Mouse (Mus musculus) kidney, postnatal 36 days (tissue): ENCODE results near the gene Asb11.

Experiments
- DNase-seq, 2 experiments: peaks; one replicate each; pipeline ENCODE4 v3.0.0; 2021 to 2022; ENCODE audit warnings: mixed read lengths in 2 of 2

Gene Asb11

DNA sequence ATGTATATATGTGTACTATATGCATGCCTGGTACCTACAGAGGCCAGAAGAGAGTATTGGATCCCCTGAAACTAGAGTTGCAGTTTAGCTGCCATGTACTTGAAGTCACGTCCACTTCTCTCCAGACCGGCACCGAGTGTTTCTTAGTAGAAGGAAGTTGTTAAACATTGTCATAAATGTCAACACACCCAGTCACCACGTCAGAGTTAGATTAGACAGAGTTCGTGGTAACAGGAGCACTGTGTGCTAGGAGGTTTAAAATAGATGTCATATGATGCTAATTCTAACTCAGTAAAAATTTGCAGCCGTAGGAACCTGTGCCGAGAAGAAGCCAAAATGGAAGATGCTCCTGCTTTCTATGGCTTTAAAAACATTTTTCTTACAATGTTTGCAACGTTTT lies at the start of gene Asb11:
Asb11 (plus strand) TSS at position 286 of the 400 bp plus-strand sequence.
- DNase-seq, result no peak

DNA sequence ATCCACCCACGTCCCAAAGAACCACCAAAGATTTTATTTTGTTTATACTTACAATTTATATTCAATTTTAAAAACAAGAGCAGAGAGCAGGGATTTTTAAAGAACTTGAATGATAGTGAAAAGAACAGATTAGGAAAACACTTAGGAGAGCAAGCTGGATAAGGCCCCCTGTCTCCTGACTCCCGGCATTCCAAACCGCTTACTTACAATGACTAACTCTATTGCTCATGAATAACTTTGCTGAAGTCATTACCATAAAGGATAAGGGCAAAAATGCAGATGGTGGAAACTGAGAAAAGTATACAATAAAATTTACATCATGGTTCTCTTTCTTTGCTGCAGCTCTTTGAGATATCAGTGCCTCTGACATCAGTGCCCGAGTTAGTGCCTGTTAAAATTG lies 42.7 kb upstream of the Asb11 start:
- no peak for DNase-seq

DNA sequence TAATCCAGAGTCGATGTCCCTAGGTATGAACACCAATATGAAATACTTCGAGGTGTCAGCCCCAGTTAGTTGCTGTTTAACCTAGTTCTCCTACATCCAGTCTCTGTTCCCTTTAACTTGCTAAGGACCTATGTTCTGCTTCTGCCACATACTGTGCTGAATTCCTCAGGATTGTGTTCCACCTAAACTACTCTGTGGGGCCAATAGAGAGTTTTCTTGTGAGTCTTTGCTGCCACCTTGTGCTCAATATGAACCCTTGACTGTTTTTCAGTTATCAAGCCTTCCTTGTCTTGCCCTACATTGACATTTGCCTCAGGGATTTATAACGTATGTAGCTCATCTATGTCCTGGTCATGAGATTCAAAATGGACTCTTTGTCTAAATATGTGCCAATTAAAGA lies 38.3 kb upstream of the Asb11 start:
- peak in 1 of 2 experiments; percentile 25 for DNase-seq

DNA sequence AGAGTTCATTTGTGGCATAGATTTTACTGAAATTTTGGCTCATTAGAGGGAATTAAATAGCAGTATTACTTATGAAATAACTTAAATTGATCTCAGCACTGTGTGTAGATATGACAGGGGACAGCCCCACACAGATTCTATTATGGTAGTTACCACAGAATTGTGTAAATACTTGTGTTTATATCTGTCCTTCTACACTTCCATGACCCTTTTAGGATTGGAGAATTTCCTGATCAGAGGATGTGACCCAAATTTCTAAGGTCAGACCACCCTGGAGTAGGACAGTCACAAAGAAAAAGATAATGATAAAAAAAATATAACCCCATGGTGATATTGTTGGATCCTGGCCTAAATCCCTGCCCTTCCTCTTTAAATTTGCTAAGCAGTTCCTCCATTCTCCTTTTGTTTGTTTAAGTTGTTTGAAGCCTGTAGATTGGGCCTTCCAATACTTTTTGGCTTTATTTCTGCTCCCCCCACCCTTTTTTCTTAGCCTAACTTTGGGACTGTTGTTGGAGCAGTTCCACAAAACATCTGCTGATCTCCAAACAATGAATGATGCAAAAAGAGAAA lies 31.6 kb upstream of the Asb11 start:
- DNase-seq, result no peak

DNA sequence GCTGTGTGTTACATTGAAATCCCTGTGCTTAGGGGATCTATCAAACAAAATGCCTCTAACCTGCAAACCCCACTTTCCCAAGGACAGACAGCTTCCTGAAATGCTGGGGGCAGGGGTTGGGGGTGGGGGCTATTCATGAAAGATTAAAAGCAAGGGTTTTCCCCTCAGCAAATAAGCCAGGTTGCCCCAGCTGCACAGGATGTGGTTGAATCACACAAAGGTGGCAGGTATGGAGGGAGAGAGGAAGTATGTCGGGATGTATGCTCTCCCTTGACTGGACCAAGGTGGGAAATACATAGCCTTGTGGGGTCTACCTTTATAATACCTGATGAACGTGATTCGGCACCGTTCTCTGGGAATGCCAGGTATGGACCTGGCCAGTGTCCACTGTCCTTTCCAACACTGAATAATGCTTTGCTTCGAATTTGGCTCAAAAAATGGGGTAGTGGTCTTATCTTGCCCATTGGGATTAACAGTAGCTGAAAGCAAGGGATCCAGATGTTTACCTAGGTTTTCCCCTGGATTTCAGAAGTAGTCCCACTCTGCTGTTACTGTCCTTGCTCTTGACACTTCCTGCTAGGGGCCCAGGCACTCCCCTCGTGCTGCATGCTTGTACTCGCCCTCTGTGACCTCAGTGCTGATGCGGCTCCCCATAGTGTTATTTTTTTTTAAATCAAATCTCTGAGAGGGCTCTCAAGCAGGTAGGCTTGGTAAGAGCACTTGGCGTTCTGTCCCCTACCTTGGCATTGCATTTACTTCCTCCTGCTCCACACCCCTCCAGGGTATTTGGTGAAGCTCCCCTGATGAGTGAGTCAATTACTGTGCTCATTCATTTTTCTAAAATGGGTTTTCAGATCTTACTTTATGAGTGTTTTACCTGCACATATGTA lies 30.4 kb upstream of the Asb11 start:
- DNase-seq, result no peak

DNA sequence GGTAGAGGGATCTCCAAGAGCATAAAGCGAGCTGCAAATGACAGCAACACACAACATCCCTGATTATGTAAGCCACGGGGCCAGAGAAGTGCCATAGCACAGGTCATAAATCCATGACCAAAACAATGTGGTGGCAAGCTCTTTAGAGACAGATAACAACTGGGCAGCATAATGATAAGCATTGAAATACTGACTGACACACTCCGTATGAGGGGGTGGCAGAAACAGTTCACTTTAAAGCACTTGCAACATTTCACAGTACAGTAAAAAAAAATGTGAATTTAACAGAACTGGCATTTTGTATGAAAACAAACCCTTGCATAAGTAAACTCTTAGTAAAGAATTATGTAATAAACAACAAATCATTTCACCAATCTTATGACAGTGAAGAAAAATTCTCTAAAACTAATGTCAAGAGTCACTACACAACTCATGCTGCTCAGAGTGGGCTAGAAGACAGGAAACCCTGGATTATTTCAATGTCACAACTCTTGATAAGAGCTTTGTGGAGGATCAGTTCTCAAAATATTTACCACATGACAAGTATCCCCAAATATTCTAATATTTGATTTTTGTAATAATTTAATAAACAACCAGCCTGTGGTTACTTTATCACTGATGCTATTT lies 28.4 kb upstream of the Asb11 start:
- DNase-seq, result no peak

DNA sequence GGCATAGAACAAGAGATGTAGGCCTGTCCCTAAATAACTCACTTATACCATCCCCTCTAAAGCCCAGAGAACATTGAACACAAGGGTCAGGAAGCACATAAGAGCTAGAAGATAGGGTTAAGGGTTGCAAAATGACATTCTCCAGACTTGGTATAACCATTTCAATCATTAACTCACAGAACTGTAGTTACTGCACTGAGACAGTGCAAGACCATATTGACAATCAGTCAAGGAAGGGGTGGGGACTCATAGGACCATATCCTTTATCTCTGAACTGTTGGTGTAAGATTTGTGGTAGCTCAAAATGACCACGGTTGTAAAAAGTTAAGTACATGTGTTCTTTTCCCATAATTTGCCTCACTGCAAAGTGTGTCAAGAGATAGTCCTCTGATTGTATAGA lies 26.2 kb upstream of the Asb11 start:
- no peak for DNase-seq

DNA sequence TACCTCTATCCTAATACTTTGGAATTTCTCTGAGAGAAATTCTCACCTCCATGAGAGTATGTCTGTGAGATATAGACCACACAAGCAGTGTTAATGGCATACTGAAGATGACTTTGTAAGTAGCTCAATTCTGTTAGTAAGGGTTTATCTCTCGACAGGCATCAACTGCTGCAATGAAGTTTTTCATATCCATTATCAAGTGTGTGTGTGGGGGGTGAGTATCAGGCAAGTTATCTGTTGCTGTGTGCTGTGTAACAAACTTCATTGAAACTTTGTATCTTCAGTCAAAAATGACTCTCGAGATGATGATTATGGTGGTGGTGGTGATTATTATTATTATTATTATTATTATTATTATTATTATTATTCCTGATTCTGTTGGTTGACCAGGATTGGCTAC lies 20.0 kb upstream of the Asb11 start:
- DNase-seq, result no peak

DNA sequence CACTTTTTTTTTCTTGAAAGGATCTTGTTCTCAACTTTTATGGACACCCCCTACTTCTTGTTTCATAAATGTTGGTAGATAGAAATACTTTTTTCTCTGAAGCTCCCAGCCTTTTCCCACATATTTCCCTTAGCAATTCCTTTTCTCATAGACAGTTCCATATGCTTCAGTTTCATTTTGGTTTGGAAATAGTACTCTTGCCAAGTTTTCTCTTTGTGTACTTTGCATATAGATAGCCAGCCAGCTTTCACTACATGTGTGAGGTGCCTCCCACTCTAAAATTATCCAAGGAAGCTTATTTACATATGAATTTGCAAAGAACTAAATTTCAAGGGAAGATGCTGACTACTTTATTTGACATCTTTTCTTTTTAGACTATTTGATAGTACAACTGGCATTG lies 18.8 kb upstream of the Asb11 start:
- no peak for DNase-seq

DNA sequence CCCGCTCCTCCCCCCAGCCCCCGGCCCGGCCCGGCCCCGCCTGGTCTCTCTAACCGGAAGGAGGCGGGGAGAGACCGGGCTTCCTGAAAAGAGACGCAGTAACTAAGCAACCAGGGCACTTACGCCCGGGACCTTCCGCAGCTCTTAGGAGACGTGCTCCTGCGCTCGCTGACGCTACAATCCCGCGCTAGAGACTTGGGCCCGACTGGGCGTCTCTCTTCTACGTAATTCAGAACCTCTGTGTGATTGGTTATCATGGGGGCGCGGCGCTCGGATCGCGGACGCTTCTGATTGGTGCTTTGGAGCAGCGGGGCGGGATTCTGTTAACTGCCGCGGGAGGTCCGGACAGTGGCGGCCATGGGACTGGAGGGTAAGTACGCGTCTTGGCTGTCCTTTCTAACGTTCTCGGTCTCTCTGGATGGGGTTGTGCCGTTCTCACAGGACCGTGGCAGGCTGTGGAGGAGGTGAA lies 17.3 kb upstream of the Asb11 start, which contains the start of gene Piga:
Piga (plus strand) TSS at position 317 of the 469 bp plus-strand sequence.
- peak; percentile 91 to 96 for DNase-seq

DNA sequence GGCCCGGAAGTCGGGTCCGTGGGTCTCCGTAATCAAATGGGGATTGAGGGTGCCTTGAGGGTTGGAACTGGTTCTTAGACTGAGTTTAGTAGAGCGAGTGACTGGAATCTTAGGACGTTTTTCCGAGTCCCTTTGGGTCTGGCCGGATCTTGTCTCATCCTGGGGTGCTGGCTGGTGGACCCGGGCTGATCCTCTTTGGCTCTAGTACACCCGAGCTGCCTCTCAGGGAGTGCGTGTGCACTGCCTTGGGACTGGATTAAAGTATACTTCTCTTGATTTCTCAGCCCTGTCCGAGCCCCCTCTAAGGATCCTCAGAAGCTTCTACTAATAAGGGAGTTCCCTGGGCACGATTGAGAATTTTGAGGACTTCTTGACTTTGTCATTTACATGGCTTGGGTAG lies 16.8 kb upstream of the Asb11 start:
- no peak for DNase-seq

DNA sequence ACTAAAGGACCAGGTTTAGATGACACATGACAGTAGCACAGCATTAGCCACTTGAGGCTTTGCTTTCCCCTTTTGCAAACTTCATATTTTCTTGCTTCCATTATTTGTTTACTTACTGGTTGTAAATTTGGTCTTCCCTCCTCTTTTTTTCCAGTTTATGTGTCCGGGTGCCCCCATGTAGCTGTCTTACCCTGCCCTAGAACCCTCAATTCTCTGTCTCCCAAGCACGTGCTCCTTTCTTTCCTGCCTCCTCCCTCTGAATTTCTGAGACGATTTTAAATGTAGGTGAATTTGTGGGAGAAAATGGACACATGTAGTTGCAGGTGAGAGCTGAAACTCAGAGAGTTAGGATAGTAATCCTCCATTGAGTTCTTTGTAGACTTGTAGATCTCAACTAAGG lies 16.3 kb upstream of the Asb11 start:
- DNase-seq, result no peak

DNA sequence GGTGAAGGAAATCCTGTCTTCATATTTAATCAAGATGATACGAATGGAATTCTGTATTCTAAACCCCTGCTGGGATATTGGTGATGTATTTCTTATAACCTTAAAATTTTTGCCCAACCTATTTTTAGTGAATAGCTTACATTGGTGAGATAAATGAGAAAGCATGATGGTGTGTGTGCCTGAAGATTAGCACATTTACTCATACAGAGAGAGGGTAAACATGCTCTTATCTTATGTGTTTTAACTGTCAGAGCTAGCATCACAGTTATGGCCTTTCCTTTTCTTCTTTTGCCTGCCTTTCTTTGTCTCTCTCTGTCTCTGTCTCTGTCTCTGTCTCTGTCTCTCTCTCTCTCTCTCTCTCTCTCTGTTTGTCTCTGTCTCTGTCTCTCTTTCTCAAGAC lies 12.0 kb upstream of the Asb11 start:
- no peak for DNase-seq

DNA sequence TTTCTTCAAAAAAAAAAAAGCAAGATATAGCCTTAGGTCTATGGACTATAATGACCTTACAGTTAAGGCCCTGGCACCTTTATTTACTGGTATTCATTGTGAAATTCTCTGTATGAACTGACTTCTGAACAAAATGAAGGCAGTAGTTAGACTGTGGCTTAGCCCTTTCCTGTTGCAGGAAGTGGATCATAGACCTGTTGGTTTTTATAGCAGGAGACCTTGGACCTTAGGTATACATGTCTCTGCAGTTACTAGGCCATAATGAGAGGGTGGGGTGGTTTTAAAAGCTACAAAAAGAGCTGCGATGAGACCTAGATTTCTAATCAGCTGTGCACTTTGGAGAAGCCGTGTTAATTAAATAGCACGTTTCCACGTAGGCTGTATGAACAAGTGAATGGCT lies 9.5 kb upstream of the Asb11 start:
- DNase-seq, result no peak

DNA sequence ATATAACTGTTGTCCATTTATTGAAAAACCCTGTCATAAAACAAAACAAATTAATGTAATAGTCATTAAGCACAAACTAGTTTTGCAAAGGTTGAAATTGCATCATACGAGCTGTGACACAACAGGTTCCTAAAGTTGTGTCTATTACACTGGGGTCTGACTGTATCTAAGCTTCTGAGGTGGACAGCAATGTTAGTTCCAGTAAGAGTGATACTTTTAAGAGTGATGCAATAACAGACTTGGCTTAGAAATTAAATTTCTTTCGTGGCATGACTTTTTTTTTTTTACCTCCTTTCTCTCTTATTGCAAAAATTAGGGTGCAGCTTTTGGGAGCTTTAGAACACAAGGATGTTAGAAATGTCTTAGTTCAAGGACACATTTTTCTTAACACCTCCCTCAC lies 8.6 kb upstream of the Asb11 start:
- DNase-seq, result no peak

DNA sequence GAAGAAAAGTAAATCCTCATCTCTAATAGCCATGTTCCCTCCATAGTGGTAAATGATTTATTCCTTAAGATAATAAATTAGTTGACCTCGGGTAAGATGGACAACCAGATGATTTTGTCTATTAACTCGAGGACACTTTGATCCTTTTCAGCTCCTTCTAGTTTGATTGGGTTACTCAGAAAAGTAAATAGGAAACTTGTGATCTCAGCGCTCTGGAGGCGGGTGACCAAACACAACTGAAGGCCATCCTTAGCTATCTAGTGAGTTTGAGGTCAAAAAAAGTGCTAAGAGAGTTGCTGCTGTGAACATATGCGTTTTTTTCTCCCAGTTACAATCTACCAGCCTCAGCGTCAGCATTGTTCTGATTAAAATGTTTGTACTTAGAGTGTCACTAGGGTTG lies 6.2 kb upstream of the Asb11 start:
- peak; percentile 12 to 29 for DNase-seq

DNA sequence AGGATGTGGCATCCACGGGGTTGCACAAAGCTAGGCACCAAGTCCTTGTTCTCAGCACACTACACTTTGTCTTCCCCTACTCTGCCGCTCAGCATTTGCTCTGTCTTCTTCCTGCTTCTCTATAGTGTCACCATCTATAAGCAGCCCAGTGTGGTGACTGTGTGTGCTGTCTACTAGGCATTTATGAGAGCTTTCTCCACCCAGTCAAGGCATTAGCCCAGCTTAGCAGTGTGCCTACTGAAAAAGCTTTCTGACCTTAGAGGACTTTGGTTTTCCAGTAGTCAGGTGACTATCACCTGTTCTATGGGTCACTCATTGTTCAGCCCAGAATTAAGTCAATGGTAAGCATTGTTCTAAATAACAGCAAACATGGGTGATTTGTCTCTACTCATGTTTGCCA lies 5.7 kb upstream of the Asb11 start:
- DNase-seq, result peak in 1 of 2 experiments; percentile 12

DNA sequence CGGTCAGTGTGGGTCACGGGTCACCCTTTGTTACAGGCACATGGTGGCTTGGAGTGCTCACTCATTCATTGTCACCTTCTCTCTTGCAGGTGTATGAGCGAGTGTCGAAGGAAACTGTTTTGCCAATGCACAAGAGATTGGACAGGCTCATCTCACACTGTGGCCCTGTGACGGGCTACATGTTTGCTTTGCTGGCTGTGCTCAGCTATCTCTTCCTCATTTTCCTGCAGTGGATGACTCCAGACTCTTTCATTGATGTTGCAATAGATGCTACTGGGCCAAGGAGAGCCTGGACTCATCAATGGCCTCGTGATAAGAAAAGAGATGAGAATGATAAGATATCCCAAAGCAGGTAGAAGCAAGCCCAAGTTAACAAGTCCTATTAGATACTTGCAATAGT lies 5.3 kb upstream of the Asb11 start:
- no peak for DNase-seq

DNA sequence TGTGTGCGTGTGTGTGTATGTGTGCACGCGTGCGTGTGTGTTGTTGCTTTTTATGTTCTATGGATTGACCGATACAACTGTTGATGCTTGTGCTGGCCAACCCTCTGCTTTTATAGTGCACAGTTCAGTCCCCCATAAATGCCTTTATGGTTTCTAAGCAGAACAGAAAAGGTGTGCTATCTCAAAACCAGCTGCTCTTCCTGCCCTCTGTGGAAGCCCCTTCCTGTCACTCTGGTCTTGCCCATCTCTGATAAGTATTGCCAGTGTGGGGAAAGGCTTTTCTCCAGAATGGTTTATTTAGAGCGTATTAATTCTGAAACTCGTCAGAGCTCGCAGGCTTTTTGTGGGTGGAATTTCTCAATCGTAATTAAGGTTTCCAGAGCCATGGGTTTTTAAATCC lies 4.1 kb upstream of the Asb11 start:
- no peak for DNase-seq

DNA sequence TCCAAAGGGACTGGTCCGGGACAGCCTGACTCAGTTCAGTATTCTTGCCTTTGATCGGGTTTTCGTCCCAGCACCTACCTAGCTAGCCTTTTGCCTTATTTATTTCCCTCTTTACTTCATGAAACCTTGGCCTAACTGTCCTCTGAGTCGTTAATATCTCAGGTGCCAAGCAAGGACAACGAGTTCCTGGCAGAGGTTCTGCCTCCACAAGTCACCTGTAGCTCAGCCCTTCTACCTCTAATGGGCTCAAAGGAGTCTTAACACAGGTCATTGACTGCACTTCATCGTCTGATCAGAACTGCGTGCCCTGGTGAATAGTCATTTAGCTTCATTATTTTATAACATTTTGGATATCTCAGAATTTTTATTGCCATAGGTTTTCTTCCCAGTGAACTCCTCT lies 2.7 kb downstream of the Asb11 start:
- DNase-seq, result peak; percentile 49 to 64

DNA sequence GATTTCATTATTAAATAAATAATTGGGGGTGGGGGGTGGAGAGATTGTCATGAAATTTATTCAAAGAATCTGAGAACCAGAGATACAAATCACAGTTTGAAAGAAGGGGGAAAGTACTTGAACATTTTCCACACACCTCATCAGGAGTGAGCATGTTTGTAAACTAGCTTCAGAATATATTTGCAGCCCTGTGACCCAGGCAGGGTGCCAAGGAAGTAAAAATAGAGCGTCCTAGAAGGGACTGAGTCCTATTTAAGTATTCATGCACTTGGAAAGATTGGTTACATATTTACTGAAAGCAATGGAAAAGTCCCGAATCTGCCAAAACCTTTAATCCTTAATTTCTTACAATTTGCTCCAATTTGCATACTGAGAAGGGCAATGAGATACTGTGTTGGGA lies 3.3 kb downstream of the Asb11 start:
- peak; percentile 88 to 92 for DNase-seq

DNA sequence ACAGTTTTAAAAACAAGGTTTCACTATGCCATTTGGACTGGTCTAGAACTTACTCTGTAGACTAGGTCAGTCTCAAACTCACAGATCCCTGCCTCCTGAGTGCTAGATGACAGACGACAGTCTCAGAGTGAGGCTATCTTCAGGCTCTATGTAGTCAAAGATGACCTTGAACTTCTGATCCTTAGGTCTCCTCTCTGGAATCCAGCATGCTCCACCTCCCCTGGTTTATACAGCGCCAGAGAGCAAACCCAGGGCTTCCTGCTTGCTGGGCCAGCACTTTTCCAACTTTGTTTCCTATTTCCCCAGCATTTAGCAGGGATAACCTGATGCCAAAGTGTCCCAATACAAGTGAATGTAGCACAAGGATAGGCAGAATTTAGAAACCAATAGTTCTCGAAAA lies 3.9 kb downstream of the Asb11 start:
- DNase-seq, result peak; percentile 34 to 38

DNA sequence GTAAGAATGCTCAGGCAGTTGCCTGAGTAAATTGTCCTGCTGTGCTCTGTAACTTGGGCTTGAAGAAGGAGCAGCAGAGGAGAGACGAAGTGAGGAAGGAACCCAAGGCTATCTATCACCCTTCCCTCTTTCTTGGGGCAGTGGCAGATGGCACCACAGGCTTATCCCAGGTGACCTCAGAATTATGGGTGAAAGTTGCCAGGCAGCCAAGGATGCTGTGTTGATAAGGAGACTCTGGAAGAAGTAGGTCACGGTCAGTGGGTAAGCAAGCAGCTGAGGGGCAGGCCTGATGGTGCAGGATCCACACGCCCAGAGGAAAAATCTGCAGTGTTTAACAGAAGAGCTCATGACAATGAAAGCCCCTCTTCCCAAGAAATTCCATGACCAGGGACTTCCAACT lies 4.5 kb downstream of the Asb11 start:
- no peak for DNase-seq

DNA sequence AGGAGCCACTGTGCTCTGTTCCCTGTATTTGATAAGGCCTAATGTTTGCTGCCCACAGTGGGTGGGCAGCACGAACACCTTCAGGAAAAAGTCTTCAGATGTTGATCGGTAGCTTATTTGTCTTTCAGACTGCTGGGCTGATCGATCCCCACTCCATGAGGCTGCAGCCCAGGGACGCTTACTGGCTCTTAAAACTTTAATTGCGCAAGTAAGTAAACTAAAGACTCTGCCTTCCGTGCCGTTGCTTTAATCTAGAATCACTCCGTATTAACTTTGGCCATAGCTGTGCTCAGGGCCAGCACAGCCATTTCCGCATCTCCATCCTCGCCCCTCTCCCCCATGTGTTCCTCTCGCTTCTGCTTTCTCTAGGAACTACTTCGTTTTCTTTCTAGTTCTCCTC lies 8.8 kb downstream of the Asb11 start:
- DNase-seq, result no peak
